Comparison of ENCODE assay signal across 9 mouse cellular contexts in the genomic region with DNA sequence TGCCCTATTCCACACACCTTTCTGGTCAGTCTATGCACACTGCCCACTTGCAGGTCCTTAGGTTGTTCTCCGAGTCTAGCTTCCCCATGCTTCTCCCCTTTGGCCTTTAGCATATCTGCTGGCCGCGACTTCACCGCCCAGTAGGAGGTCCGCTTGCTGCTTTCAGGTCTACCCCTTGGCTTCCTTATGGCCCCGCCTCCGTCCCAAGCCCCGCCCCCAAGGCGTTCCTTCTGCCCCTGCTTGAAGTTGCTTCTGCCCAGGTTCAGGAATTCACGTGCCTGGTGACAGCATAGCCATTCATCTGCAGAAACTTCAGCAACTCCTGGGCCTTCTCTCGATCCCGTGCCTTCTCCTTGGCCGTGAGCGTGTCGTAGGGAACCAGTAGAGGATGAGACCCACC. TPM values are rescaled to one million over a fixed set of nuclear protein-coding genes. Genes with fewer than 3 reads are reported as not detected.
DNase-seq lines count a peak whose midpoint lies in the region; ATAC-seq lines count a peak whose summit lies in the region.
"Had no signal": no experiment of that assay in that cellular context is flagged by ENCODE, and none has a peak within 500 bp of the region (broad histone marks: within the 10 kb centered on the region; RNA-seq: fewer than 3 reads in every experiment).

No protein-coding gene starts in this region.

- WGBS in heart, embryonic 12.5 days = 3% methylated on average over 15 of the region's 15 CpGs

- peaks cover 7% of the 10 kb centered on the region; the same call in 1 of the 2 replicates for H3K4me1 ChIP-seq in heart, embryonic 12.5 days (replicated peaks)

- peak overlapping the region; percentile 8; the same call in 1 of the 2 replicates for H3K4me2 ChIP-seq in heart, embryonic 12.5 days
- H3K4me2 ChIP-seq: embryonic facial prominence, embryonic 12.5 days had no signal

- H3K9ac ChIP-seq in heart, embryonic 12.5 days = no peak overlapping the region
- H3K9ac ChIP-seq: embryonic facial prominence, embryonic 12.5 days had no signal

- peaks cover 77% of the 10 kb centered on the region for H3K27me3 ChIP-seq in heart, embryonic 12.5 days (replicated peaks)

- no peak overlapping the region for H3K27ac ChIP-seq in heart, embryonic 12.5 days (ENCODE audit: poor library complexity, severe bottlenecking)
- H3K27ac ChIP-seq: embryonic facial prominence, embryonic 12.5 days had no signal

- H3K36me3 ChIP-seq in heart, embryonic 12.5 days = no peaks in the 10 kb centered on the region
- H3K36me3 ChIP-seq: embryonic facial prominence, embryonic 12.5 days had no signal

- no peak for ATAC-seq in heart, embryonic 12.5 days (ENCODE audit: insufficient number of reproducible peaks, low FRiP score)

- DNase-seq in heart, adult 8-10 months (ENCODE audit: low spot score) = no peak
- peak; percentile 74 for DNase-seq in WW6 (ENCODE audit: low read depth, low spot score)
- DNase-seq in kidney, adult 9 months = peak; percentile 50
- DNase-seq in lung, postnatal 25 days (ENCODE audit: low spot score) = peak; percentile 48
- DNase-seq in right cerebral cortex, postnatal 25 days = no peak
- no peak for DNase-seq in left cerebral cortex, adult 9 months (ENCODE audit: low spot score in 2 of 2)
- DNase-seq in cerebellum, adult 11 months = no peak

- no peak overlapping the region for H3K4me3 ChIP-seq in heart, embryonic 12.5 days
- H3K4me3 ChIP-seq: embryonic facial prominence, embryonic 12.5 days had no signal

- H3K9me3 ChIP-seq in heart, embryonic 12.5 days (replicated peaks) = no peaks in the 10 kb centered on the region
- H3K9me3 ChIP-seq: embryonic facial prominence, embryonic 12.5 days had no signal

RNA-seq across cellular contexts. Expression of a gene that starts 57.2 kb away (rescaled TPM):
- polyA plus RNA-seq in heart, embryonic 12.5 days (2016; fragmentation: Nextera tagmentation; extraction: Ambion mirVana) = 0.14 and 0.24 TPM in 2 replicates
- 1 to 10 TPM in 2 of 4 experiments, under 1 TPM in 2; 0.79 to 1.5 (median 0.92) TPM for total RNA-seq in heart, adult 8-10 months (2022)

Comparison
In these comparisons a context has a peak if more than half of its experiments do, and no peak if none do; other contexts are left out.
1. DNase-seq: peak in WW6 (single experiment), kidney, adult 9 months (single experiment) and lung, postnatal 25 days (single experiment); none in heart, adult 8-10 months (single experiment), right cerebral cortex, postnatal 25 days (single experiment), left cerebral cortex, adult 9 months (0 of 2) and cerebellum, adult 11 months (single experiment).